8 mouse cellular contexts compared by ENCODE assay signal in the genomic region with DNA sequence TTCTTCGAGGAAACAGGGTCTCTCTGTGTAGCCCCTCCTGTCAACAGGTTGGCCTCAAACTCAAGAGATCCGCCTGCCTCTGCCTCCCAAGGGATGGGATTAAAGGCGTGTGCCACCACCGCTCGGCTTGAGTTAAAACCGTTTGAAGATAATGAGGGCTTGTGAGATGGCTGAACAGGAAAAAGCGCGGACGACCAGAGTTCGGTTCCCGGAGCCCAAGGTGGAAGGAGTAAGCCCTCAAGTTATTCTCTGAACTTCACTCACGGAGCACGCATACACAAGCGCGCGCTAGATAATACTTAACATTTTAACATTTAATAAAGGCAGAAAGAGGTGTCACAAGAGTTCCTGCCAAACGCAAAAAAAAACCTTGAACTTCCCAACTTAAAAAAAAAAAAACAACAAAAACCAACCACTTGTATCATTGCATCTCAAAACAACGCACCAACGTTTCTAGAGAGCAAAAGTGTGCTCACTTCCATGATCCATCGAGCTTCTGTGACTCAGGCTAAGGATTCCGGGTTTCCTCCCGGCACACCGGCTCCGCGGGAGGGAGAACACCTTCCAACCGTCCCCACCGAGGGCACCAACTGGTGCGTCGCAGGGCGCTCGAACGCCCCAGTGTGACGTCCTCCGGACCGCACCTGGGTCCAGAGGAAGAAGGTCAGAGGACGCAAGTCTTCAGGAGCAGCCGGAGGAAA. TPM values are rescaled to one million over a fixed set of nuclear protein-coding genes. Genes with fewer than 3 reads are reported as not detected.
DNase-seq lines count a peak whose midpoint lies in the region; ATAC-seq and TF ChIP-seq lines count a peak whose summit lies in the region.

Gene Riok1 (plus strand): TSS at position 653 of the 701 bp plus-strand sequence.

- DNase-seq in ovary, postnatal 36 days (ENCODE audit: low spot score): peak; percentile 10
- no peak for DNase-seq in ovary, adult 18-20 months (ENCODE audit: low spot score)
- peak; percentile 24 for DNase-seq in adrenal gland, postnatal 14 days
- DNase-seq in hindbrain, embryonic 14.5 days (ENCODE audit: low spot score): no peak
- DNase-seq in limb, embryonic 14.5 days (ENCODE audit: low spot score): no peak
- no peak for DNase-seq in midbrain, postnatal 0 days (ENCODE audit: low spot score)
- no peak for DNase-seq in right cerebral cortex, adult 18-20 months

- H3K4me3 ChIP-seq in embryonic fibroblast, embryonic 13.5 days (ENCODE audit: insufficient read depth, low read length): peak within 1 kb of the TSS; percentile 85
- H3K4me3 ChIP-seq in hindbrain, embryonic 14.5 days (replicated peaks; ENCODE audit: low read length): peak within 1 kb of the TSS; percentile 72
- peak within 1 kb of the TSS; percentile 75 for H3K4me3 ChIP-seq in limb, embryonic 14.5 days (replicated peaks; ENCODE audit: low read length)
- peak within 1 kb of the TSS; percentile 64 for H3K4me3 ChIP-seq in midbrain, postnatal 0 days (ENCODE audit: low read depth, low read length)

- H3K4me2 ChIP-seq in hindbrain, embryonic 14.5 days (replicated peaks): peak within 1 kb of the TSS; percentile 91
- H3K4me2 ChIP-seq in limb, embryonic 14.5 days (replicated peaks; ENCODE audit: low read depth, low read length, severe bottlenecking): peak within 1 kb of the TSS; percentile 94
- peak within 1 kb of the TSS; percentile 91 for H3K4me2 ChIP-seq in midbrain, postnatal 0 days (ENCODE audit: low read depth, low read length, poor library complexity, severe bottlenecking)

- WGBS in hindbrain, embryonic 14.5 days: 12% methylated on average over 37 of the region's 37 CpGs
- WGBS in limb, embryonic 14.5 days: 11% methylated on average over 36 of the region's 37 CpGs
- WGBS in midbrain, postnatal 0 days: 7% methylated on average over 37 of the region's 37 CpGs

- TF ChIP-seq CTCF in embryonic fibroblast, embryonic 13.5 days (IDR thresholded peaks at IDR 0.05; ENCODE audit: borderline replicate concordance, insufficient read depth, low read length): no peak
- TF ChIP-seq CTCF in midbrain, postnatal 0 days (IDR thresholded peaks at IDR 0.05): no peak

- ATAC-seq in hindbrain, embryonic 14.5 days (ENCODE audit: low FRiP score): peak; percentile 57; the same call in 1 of the 2 replicates
- ATAC-seq in limb, embryonic 14.5 days (ENCODE audit: low FRiP score, low read depth): peak; percentile 51; the same call in 1 of the 2 replicates
- ATAC-seq in midbrain, postnatal 0 days (ENCODE audit: low FRiP score): peak; percentile 62

- no peak for TF ChIP-seq POLR2A in embryonic fibroblast, embryonic 13.5 days (IDR thresholded peaks at IDR 0.05; ENCODE audit: low read depth, low read length)
- no peak for TF ChIP-seq POLR2A in limb, embryonic 14.5 days (IDR thresholded peaks at IDR 0.05; ENCODE audit: borderline replicate concordance, extremely low read depth, insufficient read depth, insufficient read length)

- no peaks in the 10 kb centered on the region for H3K27me3 ChIP-seq in hindbrain, embryonic 14.5 days (ENCODE audit: control insufficient read depth, insufficient read depth, low read length)
- H3K27me3 ChIP-seq in limb, embryonic 14.5 days (ENCODE audit: control insufficient read depth, insufficient read depth, low read length): no peaks in the 10 kb centered on the region
- H3K27me3 ChIP-seq in midbrain, postnatal 0 days (ENCODE audit: insufficient read depth, low read length): no peaks in the 10 kb centered on the region

- H3K9me3 ChIP-seq in hindbrain, embryonic 14.5 days (ENCODE audit: control insufficient read depth, low read length): no peaks in the 10 kb centered on the region
- no peaks in the 10 kb centered on the region for H3K9me3 ChIP-seq in limb, embryonic 14.5 days (ENCODE audit: control insufficient read depth, low read length)
- no peaks in the 10 kb centered on the region for H3K9me3 ChIP-seq in midbrain, postnatal 0 days (ENCODE audit: low read length)

- H3K27ac ChIP-seq in embryonic fibroblast, embryonic 13.5 days (ENCODE audit: insufficient read depth, low read length): peak within 1 kb of the TSS; percentile 56
- H3K27ac ChIP-seq in hindbrain, embryonic 14.5 days: peak within 1 kb of the TSS; percentile 84
- H3K27ac ChIP-seq in limb, embryonic 14.5 days (replicated peaks; ENCODE audit: low read depth, low read length): peak within 1 kb of the TSS; percentile 49
- H3K27ac ChIP-seq in midbrain, postnatal 0 days (ENCODE audit: low read depth, low read length): peak within 1 kb of the TSS; percentile 77

- H3K4me1 ChIP-seq in embryonic fibroblast, embryonic 13.5 days (ENCODE audit: control insufficient read depth, insufficient read depth, low read length): peaks cover 3% of the 10 kb centered on the region
- H3K4me1 ChIP-seq in hindbrain, embryonic 14.5 days (replicated peaks; ENCODE audit: control insufficient read depth, insufficient read depth, low read length): peaks cover 21% of the 10 kb centered on the region
- H3K4me1 ChIP-seq in limb, embryonic 14.5 days (ENCODE audit: control insufficient read depth, insufficient read depth, low read length): peaks cover 13% of the 10 kb centered on the region
- H3K4me1 ChIP-seq in midbrain, postnatal 0 days (ENCODE audit: insufficient read depth, low read length): peaks cover 13% of the 10 kb centered on the region; the same call in 1 of the 2 replicates

- peaks cover 20% of the 10 kb centered on the region for H3K36me3 ChIP-seq in hindbrain, embryonic 14.5 days (replicated peaks; ENCODE audit: control insufficient read depth, insufficient read depth)
- H3K36me3 ChIP-seq in limb, embryonic 14.5 days (ENCODE audit: control insufficient read depth, insufficient read depth, low read length): peaks cover 17% of the 10 kb centered on the region
- H3K36me3 ChIP-seq in midbrain, postnatal 0 days (ENCODE audit: insufficient read depth, low read length): peaks cover 16% of the 10 kb centered on the region

- peak within 1 kb of the TSS; percentile 81 for H3K9ac ChIP-seq in hindbrain, embryonic 14.5 days
- peak within 1 kb of the TSS; percentile 86 for H3K9ac ChIP-seq in limb, embryonic 14.5 days (ENCODE audit: low read depth, low read length, severe bottlenecking)
- peak within 1 kb of the TSS; percentile 90 for H3K9ac ChIP-seq in midbrain, postnatal 0 days (replicated peaks; ENCODE audit: low read length, poor library complexity, severe bottlenecking)

RNA-seq across cellular contexts. Expression of gene Riok1, which starts in this region (rescaled TPM):
- total RNA-seq in adrenal gland, postnatal 14 days (2021): 29.1 and 32.4 TPM in 2 replicates
- polyA plus RNA-seq in embryonic fibroblast, embryonic 13.5 days (2011; ENCODE audit: insufficient read length, low read depth, missing spikeins): 48.6 and 56.8 TPM in 2 replicates
- polyA plus RNA-seq in hindbrain, embryonic 14.5 days (2014; fragmentation: Nextera tagmentation; extraction: Ambion mirVana): 40.1 and 44.0 TPM in 2 replicates
- 33.7 and 54.4 TPM in 2 replicates for polyA plus RNA-seq in limb, embryonic 14.5 days (2012; rRNA removed)
- 45.4 and 52.4 TPM in 2 replicates for polyA plus RNA-seq in limb, embryonic 14.5 days (2014; fragmentation: Nextera tagmentation; extraction: Ambion mirVana)
- total RNA-seq in midbrain, postnatal 0 days (2014; rRNA removed): 24.5 and 44.6 TPM in 2 replicates
- 44.3 and 45.7 TPM in 2 replicates for polyA plus RNA-seq in midbrain, postnatal 0 days (2015; fragmentation: Nextera tagmentation; extraction: Ambion mirVana)

Comparison
In these comparisons a context has a peak if more than half of its experiments do, and no peak if none do; other contexts are left out.
1. DNase-seq: peak in ovary, postnatal 36 days (single experiment) and adrenal gland, postnatal 14 days (single experiment); none in ovary, adult 18-20 months (single experiment), hindbrain, embryonic 14.5 days (single experiment), limb, embryonic 14.5 days (single experiment), midbrain, postnatal 0 days (single experiment) and right cerebral cortex, adult 18-20 months (single experiment).
2. Peak in every context shown above with its lines, with median percentiles within 50 percentile points of each other: H3K27ac ChIP-seq, H3K4me3 ChIP-seq, ATAC-seq, H3K4me2 ChIP-seq and H3K9ac ChIP-seq.